Mouse (Mus musculus) liver (tissue): ENCODE measurements at regions not wholly inside any gene's neighbourhood (a gene's known extent, or its start where the extent isn't known, plus 50 kb on each side); places are given as distances from the start of the nearest gene placed in this dataset.
A peak's percentile ranks its signal among the peaks of the same experiment; 100 is the strongest.
"Not testable (repeated sequence)": the region's sequence is repeated elsewhere in the genome, so short reads cannot be mapped to it uniquely, and the experiment has no call there.

Experiments
- DNase-seq: peaks from one replicate; pipeline ENCODE4 v3.0.0-alpha.2; 2020; ENCODE audit warnings: mixed read lengths

GRCm38 (mm10) chr16:20854696-20855213 lies 120.4 kb upstream of the Thpo start:
- DNase-seq = no peak

- no peak for DNase-seq
Measured at GRCm38 (mm10) chr16:20838151-20838550, 103.8 kb upstream of the Thpo start.

- DNase-seq = no peak
Measured at GRCm38 (mm10) chr16:20836866-20837265, 102.6 kb upstream of the Thpo start.

- not testable (repeated sequence) for DNase-seq
Measured at GRCm38 (mm10) chr16:20833838-20834237, 99.5 kb upstream of the Thpo start.

GRCm38 (mm10) chr16:20833301-20833700 lies 99.0 kb upstream of the Thpo start:
- DNase-seq = no peak

GRCm38 (mm10) chr16:20829732-20830435 lies 95.6 kb upstream of the Thpo start:
- DNase-seq = no peak

DNA sequence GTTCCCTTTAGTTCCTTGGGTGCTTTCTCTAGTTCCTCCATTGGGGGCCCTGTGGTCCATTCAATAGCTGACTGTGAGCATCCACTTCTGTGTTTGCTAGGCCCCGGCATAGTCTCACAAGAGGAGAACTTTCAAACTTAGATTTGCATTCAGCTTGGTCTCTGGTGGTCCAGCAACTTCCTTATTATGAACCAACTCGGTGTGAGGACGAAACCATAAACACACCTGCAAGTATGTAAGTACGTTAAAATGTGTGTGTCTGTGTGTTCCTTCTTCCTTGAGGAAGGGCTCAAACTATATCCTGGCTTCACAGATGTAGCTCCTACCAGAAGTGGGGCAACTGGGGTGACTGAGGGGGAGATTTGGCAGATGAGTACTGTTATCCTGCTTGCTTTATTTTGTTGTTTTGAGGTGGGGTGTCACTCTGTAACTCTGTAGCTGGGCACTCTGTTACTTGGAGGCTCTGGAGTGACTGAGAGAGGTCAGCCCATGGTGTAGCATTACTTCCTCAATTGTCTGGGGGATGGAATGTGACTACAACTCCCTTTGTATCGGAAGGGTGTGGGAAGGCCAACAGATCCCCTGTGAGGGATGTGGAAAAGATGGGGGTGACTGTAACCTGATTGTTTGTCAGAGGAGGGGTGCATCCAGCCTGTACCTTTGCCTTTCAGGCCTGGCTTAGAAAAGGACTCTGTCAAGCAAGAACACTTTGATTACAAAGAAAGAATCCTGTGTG lies 94.9 kb upstream of the Thpo start:
- no peak for DNase-seq

DNA sequence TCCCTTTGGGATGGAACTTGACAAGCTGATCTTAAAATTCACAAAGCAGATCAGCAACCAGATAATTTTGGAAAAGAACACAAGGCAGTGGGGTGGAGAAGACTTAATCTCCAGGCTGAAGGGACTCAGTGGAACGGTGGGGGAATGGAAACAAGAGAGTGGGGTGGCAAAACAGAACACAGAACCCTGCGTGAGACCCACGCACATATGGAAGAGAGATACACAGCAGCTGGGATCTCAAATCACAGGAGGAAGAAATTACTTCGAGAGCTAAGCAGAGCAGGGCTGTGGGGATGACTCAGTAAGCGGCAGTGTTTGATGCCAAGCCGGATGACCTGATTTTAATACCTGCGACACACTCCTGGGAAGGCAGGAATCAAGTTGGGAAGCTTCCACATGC lies 89.9 kb upstream of the Thpo start:
- no peak for DNase-seq

GRCm38 (mm10) chr16:20820939-20821338 lies 86.6 kb upstream of the Thpo start:
- no peak for DNase-seq

GRCm38 (mm10) chr16:20819568-20819967 lies 85.3 kb upstream of the Thpo start:
- no peak for DNase-seq

DNA sequence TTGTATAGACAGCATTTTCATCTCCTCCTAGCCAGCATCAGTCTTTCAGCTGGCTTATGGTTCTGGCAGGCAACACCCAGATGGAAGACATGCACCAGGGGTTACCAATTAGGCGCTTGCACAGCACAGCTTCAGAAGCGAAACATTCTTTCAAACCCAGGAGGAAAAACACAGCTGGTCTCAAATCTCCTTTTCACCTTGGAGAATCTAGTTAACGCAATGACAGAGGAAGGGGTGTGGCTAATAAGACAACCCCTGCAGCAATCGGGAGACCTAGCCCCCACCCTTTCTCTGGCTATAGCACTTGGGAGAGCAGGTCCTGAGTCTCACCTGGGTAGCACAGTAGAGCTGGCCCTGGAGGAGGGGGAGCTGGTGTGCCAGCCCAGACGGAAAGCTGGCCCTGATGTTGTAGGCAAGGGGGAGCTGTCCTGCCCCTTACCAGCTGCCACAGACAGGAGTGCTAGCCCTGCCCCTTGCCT lies 84.4 kb upstream of the Thpo start:
- no peak for DNase-seq

- peak; percentile 36 for DNase-seq
Measured at GRCm38 (mm10) chr16:20814976-20815375, 80.7 kb upstream of the Thpo start.

DNA sequence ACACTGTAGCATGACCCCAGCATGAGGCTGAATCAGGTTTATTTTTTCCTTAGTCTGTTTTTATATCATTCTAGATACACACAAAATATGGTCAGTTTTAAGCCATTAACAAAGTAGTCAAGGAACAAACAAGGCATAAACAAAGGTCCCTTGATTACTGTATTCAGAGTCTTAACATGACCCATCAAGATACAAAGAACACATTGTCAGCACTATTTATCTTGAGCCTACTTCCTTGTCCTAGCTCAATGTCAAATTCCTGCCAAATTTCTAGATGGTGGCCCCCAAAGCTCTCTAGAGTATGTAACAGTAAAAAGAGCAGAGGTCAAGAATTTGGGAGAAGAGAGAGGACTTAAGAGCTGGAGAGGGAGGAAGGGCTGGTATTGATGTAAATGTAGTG lies 79.9 kb upstream of the Thpo start:
- DNase-seq = no peak

- DNase-seq = not testable (repeated sequence)
Measured at GRCm38 (mm10) chr16:20812025-20812424, 77.7 kb upstream of the Thpo start.

GRCm38 (mm10) chr16:20810322-20810721 lies 76.0 kb upstream of the Thpo start:
- DNase-seq = no peak

GRCm38 (mm10) chr16:20808263-20808662 lies 74.0 kb upstream of the Thpo start:
- no peak for DNase-seq

GRCm38 (mm10) chr16:20806739-20807138 lies 72.4 kb upstream of the Thpo start:
- no peak for DNase-seq

GRCm38 (mm10) chr16:20805793-20806192 lies 71.5 kb upstream of the Thpo start:
- DNase-seq = no peak

DNA sequence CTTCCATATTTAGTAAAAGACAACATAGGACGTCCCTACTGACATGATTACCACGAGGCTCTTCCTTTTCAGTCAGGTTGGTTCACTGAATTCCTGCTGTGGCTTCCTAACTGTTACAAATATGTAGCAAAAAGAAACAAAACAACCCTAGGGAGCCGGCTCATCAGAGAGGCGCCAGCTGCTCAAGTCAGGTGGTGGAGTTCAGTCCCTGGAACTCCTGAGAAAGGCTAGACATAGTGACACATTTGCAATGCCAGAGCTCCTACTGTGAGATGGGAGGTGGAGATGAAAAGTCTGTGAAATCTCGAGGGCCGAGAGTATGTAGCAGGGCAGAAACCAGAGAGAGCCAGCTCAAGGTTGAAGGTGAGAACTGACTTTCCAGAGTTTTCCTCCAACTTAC lies 70.8 kb upstream of the Thpo start:
- no peak for DNase-seq

DNA sequence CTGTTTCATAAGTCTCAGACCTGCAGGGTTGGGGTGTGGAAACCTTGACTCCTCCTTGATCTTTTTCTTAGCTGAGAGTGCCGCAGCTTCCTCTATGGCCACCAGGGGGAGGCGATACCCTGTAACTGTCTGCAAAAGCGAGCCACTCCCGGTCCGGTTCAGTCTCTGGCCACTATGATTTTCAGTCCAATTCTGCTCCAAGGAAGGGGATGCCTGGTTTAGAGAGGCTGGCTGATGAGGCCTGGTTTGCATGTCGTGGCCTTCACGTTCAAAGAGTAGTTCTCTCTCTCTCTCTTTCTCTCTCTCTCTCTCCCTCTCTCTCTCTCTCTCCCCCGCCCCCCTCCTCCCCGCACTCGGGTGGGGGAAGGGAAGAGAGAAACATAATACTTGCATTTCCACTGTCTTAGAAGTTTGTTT lies 70.3 kb upstream of the Thpo start:
- peak; percentile 72 for DNase-seq

DNA sequence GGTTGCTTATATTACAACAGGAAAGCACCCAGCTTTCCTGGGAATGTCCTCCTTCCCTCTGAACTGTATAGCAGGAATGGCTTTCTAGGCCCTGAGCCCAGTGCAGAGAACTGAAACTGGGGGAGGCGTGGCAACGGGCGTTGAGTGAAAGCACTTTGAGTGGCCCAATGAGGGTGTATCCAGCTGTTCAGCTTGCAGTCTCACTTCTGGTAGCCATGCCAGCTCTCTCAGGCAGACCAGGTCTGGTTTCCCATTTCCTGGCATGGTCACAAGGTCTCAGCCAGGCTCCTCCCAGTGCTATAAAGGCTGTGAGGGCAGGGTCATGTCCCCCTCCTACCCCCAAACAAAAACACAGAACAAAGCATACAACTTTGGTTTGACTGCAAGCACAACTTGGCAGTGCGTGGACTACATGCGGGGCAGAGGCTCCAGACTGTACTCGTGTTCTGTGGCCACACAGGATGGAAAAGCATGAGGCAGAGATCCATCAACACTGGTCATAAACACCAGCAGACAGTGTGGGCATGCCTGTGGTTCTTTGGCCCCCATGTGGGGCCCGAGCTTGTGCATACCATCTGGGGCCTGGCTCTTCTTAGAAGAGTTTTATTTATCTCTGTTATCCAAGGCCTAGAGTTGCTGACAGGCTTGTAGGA lies 69.1 kb upstream of the Thpo start:
- DNase-seq = no peak

GRCm38 (mm10) chr16:20802724-20803123 lies 68.4 kb upstream of the Thpo start:
- DNase-seq = no peak

- no peak for DNase-seq
Measured at GRCm38 (mm10) chr16:20800038-20800437, 65.7 kb upstream of the Thpo start.

DNA sequence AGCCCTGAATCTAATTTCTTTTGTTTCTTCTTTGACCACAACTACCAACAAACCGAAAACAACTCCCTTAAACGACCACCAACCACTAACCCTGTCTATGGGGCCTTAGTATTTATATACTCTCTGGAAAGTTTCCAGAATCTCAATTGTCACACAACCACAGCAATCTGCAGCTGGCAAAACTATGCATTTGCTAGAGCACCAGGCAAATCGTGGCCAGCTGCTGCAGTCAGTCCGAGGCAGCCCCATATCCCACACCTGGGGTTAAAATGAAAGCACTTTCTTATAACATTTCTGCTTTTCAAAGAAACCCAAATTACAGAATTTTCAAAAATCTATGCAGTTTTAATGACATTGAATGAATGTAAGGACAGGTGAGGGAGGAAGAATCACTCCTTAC lies 63.8 kb upstream of the Thpo start:
- DNase-seq = no peak
